Mouse (Mus musculus) liver, embryonic 14 days (tissue): ENCODE data around the gene E430018J23Rik. TPM values are rescaled to one million over a fixed set of nuclear protein-coding genes. Genes with fewer than 3 reads are reported as not detected.

Experiments used
- polyA plus RNA-seq: library from polyadenylated mRNA; depleted of rRNA; stranded (reverse); fragments of >200 nt; gene quantifications from 2 replicates; pipeline ENCODE4 v1.2.3, GENCODE M21; 2012; rRNA removed

The E430018J23Rik gene
- 1.1 and 1.3 TPM in 2 replicates for polyA plus RNA-seq

DNA sequence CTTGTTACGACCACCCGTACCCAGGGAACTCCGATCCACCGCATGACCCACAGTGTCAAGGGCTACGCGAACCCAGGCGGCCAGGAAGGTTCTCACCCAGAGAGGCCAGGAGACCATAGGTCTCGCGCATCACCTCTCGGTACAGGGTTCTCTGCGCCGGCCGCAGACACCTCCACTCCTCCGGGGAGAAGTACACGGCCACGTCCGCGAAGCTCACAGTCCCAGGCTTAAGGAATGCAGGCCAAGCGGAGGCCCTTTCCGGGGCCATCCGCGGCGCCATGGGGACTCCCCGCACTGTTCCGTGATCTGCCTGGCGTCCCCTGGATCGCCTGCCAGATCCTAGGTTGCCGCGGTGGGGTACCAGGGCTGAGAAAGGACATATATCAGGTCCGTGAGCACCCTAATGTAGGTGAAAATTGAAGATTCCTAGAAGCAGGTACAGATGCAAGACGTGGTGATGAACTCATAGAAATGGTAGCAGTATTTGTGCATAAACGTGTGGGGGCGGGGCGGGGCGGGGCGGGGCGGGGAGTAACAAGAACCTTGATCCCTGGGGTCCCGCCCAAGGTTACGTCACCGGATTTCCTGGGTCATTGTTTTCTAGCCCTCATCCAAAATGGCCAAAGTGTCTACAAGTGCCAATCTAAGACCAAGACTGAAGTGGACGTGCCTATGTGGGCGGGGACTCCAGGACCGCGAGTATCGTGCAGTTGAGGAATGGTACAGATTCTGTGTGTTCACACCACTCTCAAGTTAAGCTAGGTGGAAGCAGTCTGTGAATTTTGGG lies at the start of gene E430018J23Rik:
TSS of gene E430018J23Rik (minus strand) at position 473 of the 787 bp plus-strand sequence.

DNA sequence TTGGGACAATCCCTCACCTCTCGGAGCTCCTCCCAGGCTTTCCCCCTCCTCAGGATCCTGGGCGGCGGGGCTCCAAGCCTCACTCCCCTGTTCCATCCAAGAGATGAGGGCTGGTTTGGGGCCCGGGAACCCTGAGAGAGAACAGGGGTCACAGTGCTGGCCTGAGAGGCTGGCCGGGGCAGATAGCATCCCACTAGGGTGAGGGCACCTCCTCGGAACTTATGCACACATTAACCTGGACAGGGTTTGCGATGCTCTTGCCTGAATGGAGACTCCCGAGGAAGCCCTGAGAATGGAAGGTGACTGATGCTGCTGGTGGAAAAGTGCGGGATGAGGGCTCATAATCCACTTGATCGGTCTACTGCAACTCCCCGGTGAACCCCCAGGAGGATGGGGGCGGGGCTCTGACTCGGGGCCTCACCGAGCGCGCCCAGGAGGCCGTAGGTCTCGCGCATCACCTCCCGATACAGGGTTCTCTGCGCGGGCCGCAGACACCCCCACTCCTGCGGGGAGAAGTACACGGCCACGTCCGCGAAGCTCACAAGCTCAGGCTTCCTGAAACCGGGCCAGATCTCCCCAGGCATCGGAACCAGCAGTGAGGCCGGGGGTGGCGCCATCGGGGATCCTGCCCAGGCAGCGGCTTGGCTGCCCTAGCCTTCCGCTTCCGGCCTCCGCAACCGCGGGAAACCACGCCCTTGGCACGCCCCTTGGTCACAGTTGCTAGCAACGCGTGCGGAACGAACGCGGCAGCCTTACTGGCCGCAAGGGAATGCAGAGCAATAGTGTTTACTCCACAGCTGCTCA lies 28.2 kb upstream of the E430018J23Rik start, which contains the start of gene Zfp688:
TSS of gene Zfp688 (minus strand) at position 681 of the 804 bp plus-strand sequence.

DNA sequence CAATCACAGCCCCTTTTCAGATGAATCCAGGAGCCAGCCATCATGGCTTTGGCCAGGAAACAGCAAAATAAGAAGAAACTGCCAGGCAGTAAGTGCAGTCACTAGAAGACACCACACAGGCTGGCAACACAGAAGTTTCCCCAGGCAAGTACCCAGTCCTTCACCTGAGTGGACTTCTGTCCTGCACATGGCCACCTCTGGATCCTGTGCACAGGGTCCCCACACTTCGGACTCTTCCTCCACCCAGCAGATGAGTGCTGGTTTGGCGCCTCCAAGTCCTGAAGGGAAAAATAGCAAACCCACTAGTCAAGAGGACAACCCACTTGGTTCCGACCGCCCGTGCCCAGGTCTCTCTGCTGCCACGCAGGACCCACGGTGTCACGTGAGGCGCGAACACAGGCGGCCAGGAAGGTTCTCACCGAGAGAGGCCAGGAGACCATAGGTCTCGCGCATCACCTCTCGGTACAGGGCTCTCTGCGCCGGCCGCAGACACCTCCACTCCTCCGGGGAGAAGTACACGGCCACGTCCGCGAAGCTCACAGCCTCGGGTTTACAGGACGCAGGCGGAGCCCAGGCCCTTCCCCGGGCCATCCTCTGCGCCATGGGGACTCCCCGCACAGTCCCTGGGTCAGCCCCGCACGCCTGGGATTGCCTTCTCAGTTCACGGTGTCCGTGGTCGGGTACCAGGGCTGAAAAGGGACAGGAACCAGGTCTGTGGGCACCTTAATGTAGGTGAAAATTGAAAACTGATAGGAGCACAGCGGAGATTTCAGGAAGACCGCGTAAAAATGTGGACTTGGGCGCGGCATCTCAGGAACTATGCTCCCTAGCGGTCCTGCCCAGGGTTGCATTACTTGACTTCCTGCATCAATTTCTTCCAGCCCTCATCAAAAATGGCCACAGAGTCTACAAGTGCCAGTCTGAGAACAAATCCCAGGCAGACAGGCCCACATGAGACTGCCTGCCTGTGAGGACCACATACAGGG lies 12.9 kb upstream of the E430018J23Rik start, which contains the start of gene Zfp764:
TSS of gene Zfp764 (minus strand) at position 821 of the 986 bp plus-strand sequence.

DNA sequence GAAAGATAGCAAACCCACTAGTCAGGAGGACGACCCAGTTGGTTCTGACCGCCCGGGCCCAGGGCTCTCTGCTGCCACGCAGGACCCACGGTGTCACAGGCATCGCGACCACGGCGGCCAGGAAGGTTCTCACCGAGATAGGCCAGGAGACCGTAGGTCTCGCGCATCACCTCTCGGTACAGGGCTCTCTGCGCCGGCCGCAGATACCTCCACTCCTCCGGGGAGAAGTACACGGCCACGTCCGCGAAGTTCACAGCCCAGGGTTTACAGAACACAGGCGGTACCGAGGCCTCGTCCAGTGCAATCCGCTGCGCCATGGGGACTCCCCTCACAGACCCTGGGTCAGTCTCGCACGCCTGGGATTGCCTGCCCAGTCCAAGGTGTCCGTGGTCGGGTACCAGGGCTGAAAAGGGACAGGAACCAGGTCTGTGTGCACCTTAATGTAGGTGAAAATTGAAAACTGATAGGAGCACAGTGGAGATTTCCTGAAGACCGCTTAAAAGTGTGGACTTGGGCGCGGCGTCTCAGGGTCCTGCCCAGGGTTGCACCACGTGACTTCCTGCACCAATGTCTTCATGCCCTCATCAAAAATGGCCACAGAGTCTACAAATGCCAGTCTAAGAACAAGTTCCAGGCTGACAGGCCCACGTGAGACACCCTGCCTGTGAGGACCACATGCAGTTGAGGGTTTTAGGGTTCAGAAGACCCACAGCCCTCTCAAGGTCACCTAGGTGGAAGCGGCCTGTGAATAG lies 6.6 kb downstream of the E430018J23Rik start, which contains the start of gene 9130019O22Rik:
TSS of gene 9130019O22Rik (minus strand) at position 526 of the 752 bp plus-strand sequence.

DNA sequence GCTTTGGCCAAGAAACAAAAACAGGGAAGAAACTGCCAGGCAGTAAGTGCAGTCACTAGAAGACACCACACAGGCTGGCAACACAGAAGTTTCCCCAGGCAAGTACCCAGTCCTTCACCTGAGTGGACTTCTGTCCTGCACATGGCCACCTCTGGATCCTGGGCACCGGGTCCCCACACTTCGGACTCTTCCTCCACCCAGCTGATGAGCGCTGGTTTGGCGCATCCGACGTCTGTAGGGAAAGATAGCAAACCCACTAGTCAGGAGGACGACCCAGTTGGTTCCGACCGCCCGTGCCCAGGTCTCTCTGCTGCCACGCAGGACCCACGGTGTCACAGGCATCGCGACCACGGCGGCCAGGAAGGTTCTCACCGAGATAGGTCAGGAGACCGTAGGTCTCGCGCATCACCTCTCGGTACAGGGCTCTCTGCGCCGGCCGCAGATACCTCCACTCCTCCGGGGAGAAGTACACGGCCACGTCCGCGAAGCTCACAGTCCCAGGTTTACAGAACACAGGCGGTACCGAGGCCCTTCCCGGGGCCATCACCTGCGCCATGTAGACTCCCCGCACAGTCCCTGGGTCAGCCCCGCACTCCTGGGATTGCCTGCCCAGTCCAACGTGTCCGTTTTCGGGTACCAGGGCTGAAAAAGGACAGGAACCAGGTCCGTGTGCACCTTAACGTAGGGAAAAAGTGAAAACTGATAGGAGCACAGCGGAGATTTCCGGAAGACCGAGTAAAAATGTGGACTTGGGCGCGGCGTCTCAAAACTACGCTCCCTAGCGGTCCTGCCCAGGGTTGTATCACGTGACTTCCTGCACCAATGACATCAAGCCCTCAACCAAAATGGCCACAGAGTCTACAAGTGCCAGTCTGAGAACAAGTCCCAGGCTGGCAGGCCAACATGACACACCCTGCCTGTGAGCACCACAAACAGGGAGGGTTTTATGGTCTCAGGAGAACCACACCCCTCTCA lies 17.9 kb downstream of the E430018J23Rik start, which contains the start of gene Zfp747:
TSS of gene Zfp747 (minus strand) at position 780 of the 975 bp plus-strand sequence.

DNA sequence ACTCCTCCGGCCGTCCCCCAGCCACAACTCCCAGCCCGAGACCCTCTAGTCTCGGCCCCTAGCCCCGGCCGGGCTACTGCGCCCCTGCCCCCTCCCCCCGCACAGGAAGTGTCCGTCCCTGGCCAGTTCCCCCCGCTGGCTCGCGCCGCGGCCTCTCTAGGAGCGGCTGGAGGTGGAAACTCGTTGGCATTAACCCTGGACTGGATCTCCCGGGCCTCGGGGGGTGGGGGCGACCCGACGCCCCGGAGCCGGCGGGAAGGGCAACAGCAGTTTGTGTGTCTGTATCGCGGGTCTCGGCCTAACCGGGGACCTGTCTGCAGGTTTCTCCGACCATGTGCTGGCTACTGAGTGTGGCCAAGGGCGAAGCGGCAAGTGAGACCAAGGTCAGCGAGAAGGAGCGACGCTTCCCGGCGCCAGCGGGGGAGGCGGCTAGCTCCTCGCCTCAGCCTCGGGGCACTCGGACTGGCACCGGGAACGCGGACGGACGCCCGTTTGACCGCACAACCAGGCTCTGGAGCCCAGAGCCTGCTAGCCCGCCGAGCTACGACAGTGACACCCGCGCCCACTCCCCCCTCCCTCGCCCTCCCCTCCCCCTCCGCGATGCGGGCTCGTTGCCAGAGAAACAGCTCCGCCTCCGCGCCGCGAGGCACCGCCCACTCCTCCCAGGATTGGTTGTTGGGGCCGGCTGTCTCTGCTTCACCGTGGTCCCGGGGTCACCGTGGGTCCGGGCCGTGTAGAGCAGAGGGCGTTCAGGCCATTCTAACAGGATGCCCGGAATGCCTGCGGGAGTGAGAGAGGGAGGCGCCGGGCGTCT lies 47.7 kb downstream of the E430018J23Rik start, which contains the start of gene Zfp768:
TSS of gene Zfp768 (minus strand) at position 78 of the 814 bp plus-strand sequence.

Other genes with a start within 250 kb of the E430018J23Rik start
- gene Cd2bp2, start 197.6 kb downstream of the E430018J23Rik start, polyA plus RNA-seq: 31.0 and 35.9 TPM in 2 replicates
- 13.4 and 15.2 TPM in 2 replicates for gene Tbc1d10b, start 185.2 kb downstream of the E430018J23Rik start, polyA plus RNA-seq
- 16.2 and 46.6 TPM in 2 replicates for gene Mylpf, start 184.7 kb downstream of the E430018J23Rik start, polyA plus RNA-seq
- gene Zfp553, start 160.6 kb downstream of the E430018J23Rik start, polyA plus RNA-seq: 3.4 and 3.5 TPM in 2 replicates
- 15.1 and 15.2 TPM in 2 replicates for gene Sept1, start 160.5 kb downstream of the E430018J23Rik start, polyA plus RNA-seq
- gene Zfp771, start 149.4 kb downstream of the E430018J23Rik start, polyA plus RNA-seq: 19.1 and 19.2 TPM in 2 replicates
- gene Dctpp1, start 132.9 kb downstream of the E430018J23Rik start, polyA plus RNA-seq: 56.0 and 63.0 TPM in 2 replicates
- gene Sephs2, start 119.6 kb downstream of the E430018J23Rik start, polyA plus RNA-seq: 42.7 and 50.6 TPM in 2 replicates
- gene Itgal, start 97.4 kb downstream of the E430018J23Rik start, polyA plus RNA-seq: 5.5 and 7.7 TPM in 2 replicates
- gene Zfp768, start 48.0 kb downstream of the E430018J23Rik start, polyA plus RNA-seq: 3.8 and 4.1 TPM in 2 replicates
- 1.4 and 1.5 TPM in 2 replicates for gene Zfp747, start 17.6 kb downstream of the E430018J23Rik start, polyA plus RNA-seq
- 0.59 and 0.69 TPM in 2 replicates for gene 9130019O22Rik, start 6.5 kb downstream of the E430018J23Rik start, polyA plus RNA-seq
- 1.1 and 1.2 TPM in 2 replicates for gene Zfp764, start 13.2 kb upstream of the E430018J23Rik start, polyA plus RNA-seq
- gene Zfp688, start 28.4 kb upstream of the E430018J23Rik start, polyA plus RNA-seq: 5.8 and 6.8 TPM in 2 replicates
- gene Zfp689, start 55.5 kb upstream of the E430018J23Rik start, polyA plus RNA-seq: 1.4 and 1.7 TPM in 2 replicates
- gene Prr14, start 66.0 kb upstream of the E430018J23Rik start, polyA plus RNA-seq: 20.4 and 21.6 TPM in 2 replicates
- 4.4 and 9.0 TPM in 2 replicates for gene Fbrs, start 85.6 kb upstream of the E430018J23Rik start, polyA plus RNA-seq
- 2.9 and 3.8 TPM in 2 replicates for gene Srcap, start 118.4 kb upstream of the E430018J23Rik start, polyA plus RNA-seq
- gene Gm42715, start 126.0 kb upstream of the E430018J23Rik start, polyA plus RNA-seq: 5.3 and 6.2 TPM in 2 replicates
- 1.3 TPM in 2 replicates for gene Tmem265, start 167.8 kb upstream of the E430018J23Rik start, polyA plus RNA-seq
- 24.1 and 27.6 TPM in 2 replicates for gene Phkg2, start 179.7 kb upstream of the E430018J23Rik start, polyA plus RNA-seq
- 4.3 and 5.0 TPM in 2 replicates for gene Ccdc189, start 195.0 kb upstream of the E430018J23Rik start, polyA plus RNA-seq
- 14.6 and 16.3 TPM in 2 replicates for gene Rnf40, start 195.1 kb upstream of the E430018J23Rik start, polyA plus RNA-seq
- 1.7 and 1.9 TPM in 2 replicates for gene Zfp629, start 222.2 kb upstream of the E430018J23Rik start, polyA plus RNA-seq